Mouse (Mus musculus) ES-Bruce4 (cell line): ENCODE measurements at regions not wholly inside any gene's neighbourhood (a gene's known extent, or its start where the extent isn't known, plus 50 kb on each side); places are given as distances from the start of the nearest gene placed in this dataset.

ENCODE experiments used
- H3K27ac ChIP-seq: 2 replicates; pipeline ENCODE4 v1.5.1; 2012; ENCODE audit warnings: low read length, inconsistent platforms; ENCODE audit not compliant: insufficient read depth
- H3K27me3 ChIP-seq: 2 replicates; pipeline ENCODE4 v1.6.1; 2012; ENCODE audit warnings: mild to moderate bottlenecking, low read length, inconsistent platforms; ENCODE audit not compliant: control insufficient read depth, poor library complexity, insufficient read depth, severe bottlenecking
- H3K36me3 ChIP-seq: 2 replicates; pipeline ENCODE4 v1.6.1; 2012; ENCODE audit warnings: inconsistent platforms, mild to moderate bottlenecking, low read length, moderate library complexity; ENCODE audit not compliant: control insufficient read depth, poor library complexity, insufficient read depth, severe bottlenecking
- H3K4me1 ChIP-seq: one replicate; pipeline ENCODE4 v1.8.1; 2011; ENCODE audit warnings: low read length; ENCODE audit not compliant: control insufficient read depth, insufficient read depth
- H3K4me3 ChIP-seq: 2 replicates; pipeline ENCODE4 v1.5.1; 2011; ENCODE audit warnings: low read depth, mild to moderate bottlenecking, low read length
- H3K9ac ChIP-seq: 2 replicates; pipeline ENCODE4 v1.6.1; 2012; ENCODE audit warnings: low read depth, mild to moderate bottlenecking, inconsistent platforms; ENCODE audit not compliant: poor library complexity, severe bottlenecking
- H3K9me3 ChIP-seq: replicated peaks from 2 replicates; pipeline ENCODE4 v1.6.1; 2012; ENCODE audit warnings: mild to moderate bottlenecking, low read length, inconsistent platforms; ENCODE audit not compliant: control insufficient read depth, poor library complexity, insufficient read depth, severe bottlenecking
- CTCF ChIP-seq: IDR thresholded peaks from one replicate; pipeline ENCODE4 v1.8.1; 2011; ENCODE audit warnings: low read depth, low read length
- EP300 ChIP-seq: IDR thresholded peaks from 2 replicates; pipeline ENCODE4 v1.6.1; 2011; ENCODE audit warnings: low read depth, low read length; ENCODE audit not compliant: insufficient read depth
- POLR2A ChIP-seq: IDR thresholded peaks from one replicate; pipeline ENCODE4 v1.8.1; 2011; ENCODE audit warnings: low read length; ENCODE audit not compliant: insufficient read depth

DNA sequence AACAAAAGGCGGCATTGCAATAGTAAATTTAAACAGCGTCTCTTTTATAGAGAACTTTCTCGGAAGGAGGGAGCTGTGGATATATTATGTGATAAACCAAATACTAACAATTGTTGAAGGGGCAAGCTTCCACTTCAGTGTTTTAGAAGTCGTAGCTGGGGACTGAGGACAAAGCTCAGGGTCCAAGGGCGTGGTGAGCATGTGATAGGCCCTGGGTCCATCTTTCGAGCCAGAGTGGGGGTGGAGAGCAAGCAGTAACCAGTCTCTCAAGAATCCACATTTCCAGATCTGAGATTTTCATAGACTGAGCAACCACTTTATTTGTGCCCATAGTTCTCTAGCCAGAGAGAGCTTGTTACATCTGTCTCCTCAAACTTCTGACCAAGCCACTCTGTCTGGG is 356.1 kb downstream of the Fgf9 start:
- Histone ChIP-seq H3K27me3 (no peaks in the 10 kb centered on the region), H3K36me3 (no peaks in the 10 kb centered on the region), H3K27ac (no peak overlapping the region), H3K4me3 (no peak overlapping the region), H3K4me1 (no peaks in the 10 kb centered on the region), H3K9me3 (no peaks in the 10 kb centered on the region), H3K9ac (no peak overlapping the region)
- TF ChIP-seq EP300 (no peak), CTCF (no peak), POLR2A (no peak)

DNA sequence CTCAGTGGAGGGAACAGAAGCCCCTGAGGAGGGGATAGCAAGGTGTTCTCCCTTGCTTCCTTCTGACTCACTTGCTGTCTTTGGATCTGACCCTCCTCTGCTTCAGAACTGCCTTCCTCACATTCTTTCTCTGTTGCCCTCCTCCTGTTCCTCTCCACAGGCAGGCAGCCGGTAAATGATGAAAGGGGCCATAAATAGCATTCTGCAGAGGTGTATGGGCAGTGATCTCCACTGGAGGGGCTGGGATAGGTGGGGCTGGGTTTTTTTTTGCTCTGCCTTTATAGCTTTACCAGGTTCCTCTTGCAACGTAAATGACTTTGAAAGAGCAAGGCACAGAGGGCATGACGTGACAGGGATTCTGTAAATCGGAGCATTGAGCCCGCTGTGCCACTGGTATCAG is 351.6 kb downstream of the Fgf9 start:
- Histone ChIP-seq H3K4me3 (no peak overlapping the region), H3K9ac (no peak overlapping the region), H3K4me1 (no peaks in the 10 kb centered on the region), H3K9me3 (no peaks in the 10 kb centered on the region), H3K27me3 (no peaks in the 10 kb centered on the region), H3K27ac (no peak overlapping the region), H3K36me3 (no peaks in the 10 kb centered on the region)
- TF ChIP-seq POLR2A (no peak), CTCF (no peak), EP300 (no peak)

DNA sequence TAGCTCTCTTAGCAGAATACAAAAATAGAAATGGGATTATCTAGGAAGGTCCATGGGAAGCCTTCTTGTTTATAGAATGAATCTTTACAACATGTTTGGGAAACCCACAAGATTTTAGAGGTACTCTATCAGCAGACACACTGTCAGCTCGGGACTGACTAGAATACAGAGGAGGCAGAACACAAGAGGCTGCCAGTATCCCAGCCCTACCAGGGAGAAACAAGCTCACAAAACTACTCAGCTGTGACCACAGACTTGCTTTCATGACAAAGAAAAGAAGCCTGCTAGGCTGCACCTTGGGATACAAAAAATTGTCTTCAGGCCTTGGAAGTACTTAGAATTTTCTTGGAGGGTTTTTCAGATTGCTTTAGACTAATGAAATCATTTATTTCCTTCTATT is 347.2 kb downstream of the Fgf9 start:
- Histone ChIP-seq H3K36me3 (no peaks in the 10 kb centered on the region), H3K4me3 (no peak overlapping the region), H3K27ac (no peak overlapping the region), H3K4me1 (no peaks in the 10 kb centered on the region), H3K27me3 (no peaks in the 10 kb centered on the region), H3K9me3 (no peaks in the 10 kb centered on the region), H3K9ac (no peak overlapping the region)
- no peak for TF ChIP-seq POLR2A

DNA sequence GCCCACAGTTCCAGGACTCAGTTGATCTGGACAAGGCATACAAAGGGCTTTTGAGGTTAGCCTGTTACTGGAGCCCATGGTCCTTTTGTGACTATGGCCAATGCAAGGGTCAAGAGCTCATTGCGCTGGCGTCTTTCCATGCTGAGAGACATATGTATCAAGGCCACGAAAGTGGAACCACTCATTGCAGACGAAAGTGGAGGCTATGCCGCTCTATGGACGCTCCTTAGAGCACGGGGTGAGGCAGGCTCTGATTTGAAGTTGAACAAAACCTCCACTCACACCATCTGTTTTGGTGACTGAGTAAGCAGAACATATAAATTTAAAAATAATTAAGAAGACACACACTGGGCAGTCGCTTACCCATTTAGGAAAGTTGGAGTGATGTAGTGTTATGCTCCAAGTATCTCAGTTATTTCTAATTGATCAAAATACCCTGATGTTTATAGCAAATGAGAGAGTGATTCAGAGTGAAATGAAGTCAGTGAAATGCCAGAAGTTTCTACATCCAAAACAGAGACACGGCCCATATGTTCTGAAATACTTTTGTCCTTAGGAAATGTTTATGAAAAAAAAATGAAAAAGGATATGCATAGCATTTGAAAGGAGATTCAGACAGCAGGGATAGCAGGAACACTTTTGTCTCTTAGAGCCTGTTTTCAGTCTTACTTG is 321.8 kb downstream of the Fgf9 start:
- no peaks in the 10 kb centered on the region; the same call in 1 of the 2 replicates for H3K27me3 ChIP-seq
- H3K4me3 ChIP-seq = no peak overlapping the region
- no peak overlapping the region for H3K27ac ChIP-seq
- no peak overlapping the region for H3K9ac ChIP-seq
- no peak for TF ChIP-seq POLR2A
- TF ChIP-seq CTCF = no peak
- no peak for TF ChIP-seq EP300
- no peaks in the 10 kb centered on the region for H3K36me3 ChIP-seq
- H3K4me1 ChIP-seq = no peaks in the 10 kb centered on the region
- H3K9me3 ChIP-seq = no peaks in the 10 kb centered on the region

DNA sequence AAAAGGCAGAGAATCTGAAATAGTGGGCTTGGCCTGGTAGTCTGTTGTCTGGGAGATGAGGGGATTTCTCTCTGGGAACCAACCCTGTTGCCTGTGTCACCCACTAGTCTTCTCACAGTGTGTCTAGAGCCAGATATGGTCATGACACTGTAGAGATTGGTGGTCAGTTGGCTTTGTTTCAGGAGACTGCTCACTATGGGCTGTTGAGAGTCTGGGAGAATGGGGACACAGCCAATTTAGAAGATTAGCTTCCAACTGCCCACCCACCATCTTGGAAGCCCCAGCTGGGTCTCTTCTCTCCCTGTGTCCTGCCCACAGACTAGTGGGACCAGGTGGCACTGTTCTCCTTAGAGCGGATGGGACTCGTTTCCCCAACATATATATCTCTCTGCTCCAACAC is 320.4 kb downstream of the Fgf9 start:
- Histone ChIP-seq H3K27me3 (no peaks in the 10 kb centered on the region; the same call in 1 of the 2 replicates), H3K27ac (no peak overlapping the region), H3K4me3 (no peak overlapping the region), H3K4me1 (no peaks in the 10 kb centered on the region), H3K36me3 (no peaks in the 10 kb centered on the region), H3K9me3 (no peaks in the 10 kb centered on the region), H3K9ac (no peak overlapping the region)
- no peak for TF ChIP-seq CTCF
- TF ChIP-seq POLR2A = no peak
- TF ChIP-seq EP300 = no peak

DNA sequence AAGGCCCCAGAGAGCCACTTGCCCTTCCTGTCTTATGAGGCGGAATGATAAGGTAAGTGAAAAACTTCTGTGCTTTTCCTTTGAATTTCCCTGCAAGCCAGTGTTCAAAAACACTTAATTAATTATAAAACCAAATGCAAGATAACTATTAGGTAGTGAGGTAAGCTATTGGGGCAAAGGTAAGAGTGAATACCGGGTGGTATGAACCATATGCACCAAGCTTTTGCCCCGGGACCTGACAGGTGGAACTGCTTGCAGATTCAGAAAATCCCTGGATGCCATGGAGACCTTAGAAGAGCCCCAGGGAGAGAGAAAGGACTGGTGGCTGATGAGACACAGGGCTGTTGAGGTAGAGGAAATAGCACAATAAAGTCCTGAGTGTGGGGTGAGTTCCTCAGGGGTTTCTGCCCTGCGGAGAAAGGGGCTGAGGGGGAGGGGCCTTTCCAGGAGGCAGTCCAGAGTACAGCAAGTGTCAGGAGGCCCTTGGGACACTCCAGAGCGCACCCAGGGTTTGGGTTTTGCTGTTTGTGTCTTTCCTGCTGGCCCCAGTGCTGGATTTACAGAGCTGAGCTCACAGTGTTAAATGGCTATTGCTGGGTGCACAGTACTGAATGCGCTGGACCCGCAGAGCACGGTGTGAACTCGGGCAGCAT is 317.1 kb downstream of the Fgf9 start:
- Histone ChIP-seq H3K27ac (no peak overlapping the region), H3K9ac (no peak overlapping the region), H3K9me3 (no peaks in the 10 kb centered on the region), H3K4me3 (no peak overlapping the region), H3K27me3 (no peaks in the 10 kb centered on the region; the same call in 1 of the 2 replicates), H3K36me3 (no peaks in the 10 kb centered on the region), H3K4me1 (no peaks in the 10 kb centered on the region)
- TF ChIP-seq POLR2A (no peak), EP300 (no peak), CTCF (no peak)
